Mouse (Mus musculus): ENCODE results near the gene Igfbpl1. TPM values are rescaled to one million over a fixed set of nuclear protein-coding genes. Genes with fewer than 3 reads are reported as not detected.
A peak's percentile ranks its signal among the peaks of the same experiment; 100 is the strongest.

The Igfbpl1 gene
- 0.11 and 0.26 TPM in 2 replicates for polyA plus RNA-seq (2014; fragmentation: Nextera tagmentation; extraction: Ambion mirVana)

DNA sequence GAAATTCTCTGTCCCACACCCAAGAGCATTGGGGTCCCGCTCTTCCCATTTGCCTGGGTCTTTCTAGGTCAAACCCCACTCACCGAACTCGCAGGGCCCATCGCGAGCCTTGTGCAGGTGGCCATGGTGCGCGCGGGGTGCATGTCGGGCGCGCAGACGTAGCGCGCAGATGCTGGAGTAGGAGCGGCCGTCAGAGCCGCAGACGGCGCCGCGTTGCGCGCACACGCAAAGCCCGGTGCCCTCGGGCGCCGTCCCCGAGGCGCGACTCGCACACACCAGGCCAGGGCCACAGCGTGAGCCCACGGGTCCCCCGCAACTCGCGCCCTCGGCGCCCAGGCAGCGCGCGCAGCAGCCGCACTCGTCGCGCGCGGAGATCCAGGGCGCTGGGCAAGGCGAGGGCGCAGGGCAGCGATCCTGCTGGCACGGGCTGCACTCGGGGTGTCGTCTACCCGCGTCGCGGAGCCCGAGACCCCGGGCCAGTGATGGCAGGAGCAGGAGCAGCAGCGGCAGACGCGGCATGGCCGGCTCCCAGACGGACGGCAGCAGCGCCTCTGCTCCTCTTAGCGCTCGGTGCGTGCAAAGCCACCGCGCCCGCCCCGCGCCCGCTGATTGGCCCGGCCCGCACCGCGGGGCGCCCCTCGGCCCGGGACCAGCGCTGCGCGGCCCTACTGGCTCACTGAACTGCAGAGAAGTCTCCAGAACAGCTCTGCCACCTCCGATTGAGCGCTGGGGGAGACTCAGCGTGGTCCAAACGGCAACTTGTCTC lies at the start of gene Igfbpl1:
Igfbpl1 (minus strand) TSS at position 649 of the 766 bp plus-strand sequence.
- WGBS = under 1% methylated on average over 81 of the region's 91 CpGs
- Histone ChIP-seq H3K9ac (no peak within 1 kb of the TSS; the same call in 1 of the 2 replicates), H3K4me3 (ENCODE audit: low read depth, low read length) (peak within 1 kb of the TSS; percentile 43), H3K9me3 (ENCODE audit: low read depth, low read length) (no peaks in the 10 kb centered on the region), H3K27me3 (ENCODE audit: insufficient read depth, low read length) (peaks cover 61% of the 10 kb centered on the region), H3K27ac (ENCODE audit: low read depth) (no peak within 1 kb of the TSS), H3K36me3 (ENCODE audit: insufficient read depth) (no peaks in the 10 kb centered on the region), H3K4me1 (ENCODE audit: insufficient read depth) (no peaks in the 10 kb centered on the region), H3K4me2 (peak within 1 kb of the TSS; percentile 69)
- TF ChIP-seq CTCF (IDR thresholded peaks at IDR 0.05; ENCODE audit: low read depth) = no peak
- DNase-seq = peak; percentile 53
- peak; percentile 70; the same call in 1 of the 2 replicates for ATAC-seq (ENCODE audit: insufficient read depth)

DNA sequence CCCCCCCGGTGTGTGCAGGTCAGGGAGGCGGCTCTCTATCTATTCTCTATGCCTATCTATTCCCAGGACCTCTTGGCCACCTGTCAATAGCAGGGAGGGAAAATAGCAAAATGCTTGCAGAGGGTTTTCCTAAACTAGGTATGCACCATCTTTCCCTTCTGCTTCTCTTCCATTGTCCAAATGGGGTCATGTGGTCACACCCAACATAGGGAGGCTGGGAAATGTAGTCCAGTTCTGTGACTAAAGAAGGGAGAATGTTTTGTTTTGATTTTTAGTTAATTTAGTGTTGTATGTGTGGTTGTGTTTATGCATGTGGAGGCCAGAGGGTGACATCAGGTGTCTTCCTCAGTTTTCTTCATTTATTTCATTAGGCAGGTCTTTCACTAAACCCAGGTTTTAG lies 45.4 kb upstream of the Igfbpl1 start:
- ATAC-seq (ENCODE audit: insufficient read depth) = no peak
- WGBS = 76% methylated on average over 2 of the region's 2 CpGs
- TF ChIP-seq CTCF (IDR thresholded peaks at IDR 0.05; ENCODE audit: low read depth) = no peak

DNA sequence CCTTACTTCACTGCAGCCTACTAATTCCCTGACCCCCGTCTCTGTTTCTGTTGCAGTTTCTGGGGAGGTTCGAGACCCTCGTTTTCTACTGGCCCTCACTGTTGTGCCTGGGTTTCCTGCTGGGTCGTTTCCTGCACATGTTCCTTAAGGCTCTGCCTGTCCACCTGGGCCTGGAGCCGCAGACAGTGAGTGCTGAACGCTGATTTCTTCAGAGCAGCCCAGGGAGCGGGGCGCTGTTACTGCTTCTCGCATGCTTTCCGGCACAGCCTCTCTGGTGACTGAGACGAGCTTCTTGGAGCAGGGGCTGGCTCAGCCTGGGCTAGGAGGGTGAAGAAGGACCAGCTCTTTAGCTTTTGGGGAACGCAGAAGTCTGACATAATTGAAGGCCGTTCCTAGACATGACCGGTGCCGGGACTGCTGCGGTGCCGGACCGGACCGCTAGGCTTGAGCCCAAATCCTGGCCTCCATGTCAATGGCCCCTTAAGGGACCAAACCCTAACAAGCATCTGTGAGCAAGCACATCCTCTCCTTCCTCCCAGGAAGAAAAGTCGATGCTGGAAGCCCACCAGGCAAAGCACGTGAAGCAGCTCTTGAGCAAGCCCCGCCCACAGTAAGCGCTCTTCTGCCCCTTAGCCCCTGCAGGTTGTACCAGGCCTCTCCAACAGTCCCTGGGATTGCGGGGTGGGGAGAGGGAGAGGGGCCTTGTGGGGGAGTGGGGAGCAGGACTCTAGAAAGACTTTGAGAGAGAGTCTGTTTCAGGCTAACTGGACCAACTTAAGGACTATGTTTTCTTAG lies 42.5 kb upstream of the Igfbpl1 start:
- no peak overlapping the region for H3K4me3 ChIP-seq (ENCODE audit: low read depth, low read length)
- DNase-seq = no peak
- no peak overlapping the region for H3K27ac ChIP-seq (ENCODE audit: low read depth)
- H3K9ac ChIP-seq = no peak overlapping the region
- no peak; the same call in 1 of the 2 replicates for ATAC-seq (ENCODE audit: insufficient read depth)
- H3K9me3 ChIP-seq (ENCODE audit: low read depth, low read length) = no peaks in the 10 kb centered on the region
- H3K27me3 ChIP-seq (ENCODE audit: insufficient read depth, low read length) = no peaks in the 10 kb centered on the region
- TF ChIP-seq CTCF (IDR thresholded peaks at IDR 0.05; ENCODE audit: low read depth) = no peak
- no peaks in the 10 kb centered on the region for H3K4me1 ChIP-seq (ENCODE audit: insufficient read depth)
- 24% methylated on average over 24 of the region's 24 CpGs for WGBS
- no peaks in the 10 kb centered on the region for H3K36me3 ChIP-seq (ENCODE audit: insufficient read depth)
- peak overlapping the region; percentile 38 for H3K4me2 ChIP-seq

More for the DNA sequence above, 45.4 kb upstream of the Igfbpl1 start:
- Histone ChIP-seq H3K4me1 (ENCODE audit: insufficient read depth) (no peaks in the 10 kb centered on the region), H3K27ac (ENCODE audit: low read depth) (no peak overlapping the region), H3K4me3 (ENCODE audit: low read depth, low read length) (no peak overlapping the region), H3K36me3 (ENCODE audit: insufficient read depth) (no peaks in the 10 kb centered on the region), H3K4me2 (no peak overlapping the region), H3K27me3 (ENCODE audit: insufficient read depth, low read length) (no peaks in the 10 kb centered on the region), H3K9ac (no peak overlapping the region), H3K9me3 (ENCODE audit: low read depth, low read length) (no peaks in the 10 kb centered on the region)
- DNase-seq = no peak

DNA sequence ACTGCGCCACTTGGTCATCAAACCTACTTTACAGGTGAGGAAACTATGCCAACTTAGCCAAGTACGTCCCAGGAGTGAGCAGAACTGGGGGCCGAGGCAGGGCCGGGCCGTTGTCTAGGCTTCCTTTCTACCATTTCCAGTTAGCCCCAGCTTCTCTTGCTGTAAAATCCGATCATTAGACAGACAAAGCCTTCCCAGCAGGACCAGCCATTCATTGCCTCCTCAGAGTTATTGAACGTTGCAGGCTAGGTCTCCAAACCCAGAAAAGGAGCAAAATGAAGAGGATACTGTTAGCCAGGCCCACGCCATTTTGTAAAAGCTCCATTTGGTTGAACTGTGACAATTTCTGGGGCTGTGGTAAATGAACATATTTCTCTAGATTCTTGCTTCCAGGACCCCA lies 40.7 kb upstream of the Igfbpl1 start:
- no peak for ATAC-seq (ENCODE audit: insufficient read depth)
- H3K4me3 ChIP-seq (ENCODE audit: low read depth, low read length) = no peak overlapping the region
- H3K27me3 ChIP-seq (ENCODE audit: insufficient read depth, low read length) = no peaks in the 10 kb centered on the region

DNA sequence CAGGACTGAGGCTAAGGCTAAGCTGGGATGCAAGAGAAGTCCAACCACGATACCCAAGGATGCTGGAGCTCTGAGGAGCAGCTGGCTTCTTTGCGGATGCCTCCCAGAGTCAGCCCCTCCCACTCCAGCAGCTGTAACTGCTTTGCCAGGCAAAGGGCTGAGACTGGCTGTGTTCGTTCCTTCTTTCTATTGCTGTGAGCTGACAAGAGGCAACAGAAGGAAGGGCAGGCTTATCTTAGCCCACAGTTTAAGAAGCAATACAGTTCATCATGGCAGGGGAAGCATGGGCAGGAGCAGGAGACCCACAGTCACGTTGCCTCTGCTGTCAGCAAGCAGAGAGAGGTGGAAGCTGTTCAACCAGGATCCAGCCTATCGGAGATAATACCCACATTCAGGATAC lies 34.4 kb upstream of the Igfbpl1 start:
- no peak for DNase-seq
- Histone ChIP-seq H3K36me3 (ENCODE audit: insufficient read depth) (no peaks in the 10 kb centered on the region), H3K27me3 (ENCODE audit: insufficient read depth, low read length) (no peaks in the 10 kb centered on the region), H3K4me3 (ENCODE audit: low read depth, low read length) (no peak overlapping the region), H3K9me3 (ENCODE audit: low read depth, low read length) (no peaks in the 10 kb centered on the region), H3K4me1 (ENCODE audit: insufficient read depth) (0 out of 2 replicates have a peak, but pooled peaks cover 4% of the 10 kb centered on the region), H3K27ac (ENCODE audit: low read depth) (no peak overlapping the region), H3K4me2 (no peak overlapping the region), H3K9ac (no peak overlapping the region)
- 47% methylated on average over 5 of the region's 5 CpGs for WGBS
- ATAC-seq (ENCODE audit: insufficient read depth) = no peak
- no peak for TF ChIP-seq CTCF (IDR thresholded peaks at IDR 0.05; ENCODE audit: low read depth)

More for the DNA sequence above, 40.7 kb upstream of the Igfbpl1 start:
- H3K4me1 ChIP-seq (ENCODE audit: insufficient read depth) = no peaks in the 10 kb centered on the region
- no peak for DNase-seq
- H3K36me3 ChIP-seq (ENCODE audit: insufficient read depth) = no peaks in the 10 kb centered on the region
- H3K9me3 ChIP-seq (ENCODE audit: low read depth, low read length) = no peaks in the 10 kb centered on the region
- no peak overlapping the region for H3K4me2 ChIP-seq
- H3K9ac ChIP-seq = no peak overlapping the region
- no peak overlapping the region for H3K27ac ChIP-seq (ENCODE audit: low read depth)
- no peak for TF ChIP-seq CTCF (IDR thresholded peaks at IDR 0.05; ENCODE audit: low read depth)
- WGBS = 85% methylated on average over 8 of the region's 8 CpGs

DNA sequence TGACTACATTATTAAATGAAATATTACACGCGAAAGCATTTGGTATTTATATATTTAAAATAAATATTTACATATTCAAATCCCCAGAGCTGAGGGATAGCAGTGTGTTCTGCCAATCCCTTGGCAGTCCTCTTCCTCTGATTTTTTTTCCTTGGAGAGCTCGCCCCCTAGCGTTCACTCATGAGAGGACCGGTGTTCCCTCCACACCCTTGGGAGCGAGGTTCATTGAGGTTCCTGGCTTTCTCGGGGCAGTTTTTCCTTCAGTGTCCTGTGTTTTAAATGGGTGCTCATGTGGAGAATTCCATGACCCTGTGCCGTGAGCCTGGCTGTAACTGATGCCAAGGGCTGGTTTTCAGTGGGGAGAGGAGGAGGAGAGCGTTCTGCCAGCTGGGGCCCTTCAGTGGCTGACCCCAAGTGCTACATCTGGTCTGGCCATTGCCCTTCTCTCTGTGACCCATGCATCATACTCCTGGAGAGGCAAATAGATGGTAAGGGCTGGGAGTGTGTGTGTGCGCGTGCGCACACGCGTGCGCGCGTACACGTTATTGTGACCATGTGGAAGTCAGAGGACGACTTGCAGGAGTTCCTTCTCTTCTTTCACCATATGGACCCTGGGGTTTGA lies 29.2 kb upstream of the Igfbpl1 start:
- H3K27ac ChIP-seq (ENCODE audit: low read depth) = no peak overlapping the region
- no peak for ATAC-seq (ENCODE audit: insufficient read depth)
- H3K4me3 ChIP-seq (ENCODE audit: low read depth, low read length) = no peak overlapping the region
- no peaks in the 10 kb centered on the region for H3K36me3 ChIP-seq (ENCODE audit: insufficient read depth)
- H3K4me1 ChIP-seq (ENCODE audit: insufficient read depth) = 0 out of 2 replicates have a peak, but pooled peaks cover 4% of the 10 kb centered on the region
- 47% methylated on average over 19 of the region's 19 CpGs for WGBS
- no peak overlapping the region for H3K4me2 ChIP-seq
- DNase-seq = peak; percentile 91
- no peaks in the 10 kb centered on the region for H3K27me3 ChIP-seq (ENCODE audit: insufficient read depth, low read length)
- H3K9me3 ChIP-seq (ENCODE audit: low read depth, low read length) = no peaks in the 10 kb centered on the region
- TF ChIP-seq CTCF (IDR thresholded peaks at IDR 0.05; ENCODE audit: low read depth) = peak; percentile 89
- H3K9ac ChIP-seq = no peak overlapping the region

Measured in lung, embryonic 14.5 days (tissue).